In the genomic region with DNA sequence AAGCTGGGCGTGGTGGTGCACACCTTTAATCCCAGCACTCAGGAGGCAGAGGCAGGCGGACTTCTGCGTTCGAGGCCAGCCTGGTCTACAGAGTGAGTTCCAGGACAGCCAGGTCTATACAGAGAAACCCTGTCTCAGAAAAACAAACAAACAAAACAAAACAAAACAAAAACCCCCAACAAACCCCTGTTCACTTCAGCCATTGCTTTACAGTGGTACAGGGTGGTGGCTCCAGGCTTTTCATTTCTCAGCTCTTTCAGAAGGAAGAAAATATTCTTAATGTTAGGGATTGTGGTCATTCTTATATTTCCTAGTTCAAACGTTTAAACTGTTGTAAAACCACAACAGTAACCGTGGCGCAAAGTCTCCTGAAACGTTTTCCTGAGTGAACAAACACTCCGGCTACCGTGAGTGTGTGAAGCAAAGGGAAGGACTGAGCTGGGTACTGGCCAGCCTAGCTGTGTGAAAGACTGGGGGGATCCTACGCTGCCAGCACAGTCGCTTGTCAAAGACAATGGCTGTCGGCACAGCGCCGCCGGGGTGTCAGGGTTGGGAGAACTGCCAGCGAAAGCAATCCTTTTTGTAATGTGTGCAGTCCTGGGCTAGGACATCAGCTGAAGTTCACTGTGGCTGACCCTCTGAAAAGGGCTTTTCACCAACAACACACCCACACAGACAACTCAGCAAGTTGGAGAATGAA, we compare ENCODE assay signal across 8 mouse cellular contexts.
A peak's percentile ranks its signal among the peaks of the same experiment; 100 is the strongest.
DNase-seq lines count a peak whose midpoint lies in the region; ATAC-seq and TF ChIP-seq lines count a peak whose summit lies in the region.

No protein-coding gene starts in this region.

- peak; percentile 57 for DNase-seq in layer of hippocampus, adult 11-12 months (ENCODE audit: low spot score)
- no peak for DNase-seq in layer of hippocampus, adult 9-10 months (ENCODE audit: low spot score)
- DNase-seq in left cerebral cortex, postnatal 4 days = peak; percentile 77
- DNase-seq in midbrain, embryonic 11.5 days (ENCODE audit: low spot score, missing footprints) = peak; percentile 87
- no peak for DNase-seq in thymus, adult 2 months

- peak overlapping the region; percentile 39 for H3K4me2 ChIP-seq in embryonic facial prominence, embryonic 13.5 days
- H3K4me2 ChIP-seq in midbrain, embryonic 11.5 days = peak overlapping the region; percentile 7; the same call in 1 of the 2 replicates
- H3K4me2 ChIP-seq in stomach, embryonic 16.5 days (ENCODE audit: low read depth, low read length) = peak overlapping the region; percentile 43

- H3K36me3 ChIP-seq in embryonic facial prominence, embryonic 13.5 days = no peaks in the 10 kb centered on the region
- H3K36me3 ChIP-seq in midbrain, embryonic 11.5 days (ENCODE audit: control insufficient read depth, insufficient read depth, low read length) = no peaks in the 10 kb centered on the region
- H3K36me3 ChIP-seq in stomach, embryonic 16.5 days (ENCODE audit: control insufficient read depth, insufficient read depth, low read length) = no peaks in the 10 kb centered on the region
- H3K36me3 ChIP-seq in thymus, adult 2 months (ENCODE audit: control insufficient read depth, insufficient read depth, low read length) = no peaks in the 10 kb centered on the region

- no peak for ATAC-seq in embryonic facial prominence, embryonic 13.5 days (ENCODE audit: insufficient number of reproducible peaks, insufficient read depth, low FRiP score, low TSS enrichment, low read depth)
- ATAC-seq in hematopoietic stem cell, adult 5-6 weeks (replicated peaks in 1 of 2; ENCODE audit: insufficient read depth in 1 of 2, low FRiP score in 2 of 2, low TSS enrichment in 1 of 2, low read depth in 1 of 2, poor library complexity in 2 of 2, severe bottlenecking in 2 of 2) = peak; percentile 84 to 86
- ATAC-seq in midbrain, embryonic 11.5 days (ENCODE audit: low FRiP score) = peak; percentile 90
- ATAC-seq in stomach, embryonic 16.5 days (ENCODE audit: insufficient read depth, low FRiP score) = peak; percentile 64; the same call in 1 of the 2 replicates

- H3K4me1 ChIP-seq in embryonic facial prominence, embryonic 13.5 days = peaks cover 4% of the 10 kb centered on the region
- H3K4me1 ChIP-seq in midbrain, embryonic 11.5 days (ENCODE audit: control insufficient read depth, insufficient read depth, low read length) = no peaks in the 10 kb centered on the region
- H3K4me1 ChIP-seq in stomach, embryonic 16.5 days (ENCODE audit: control insufficient read depth, insufficient read depth, low read length) = peaks cover 5% of the 10 kb centered on the region; the same call in 1 of the 2 replicates
- peaks cover 10% of the 10 kb centered on the region for H3K4me1 ChIP-seq in thymus, adult 2 months (replicated peaks; ENCODE audit: control insufficient read depth, insufficient read depth, low read length)

- WGBS in embryonic facial prominence, embryonic 13.5 days = 34% methylated on average over 17 of the region's 17 CpGs
- 36% methylated on average over 17 of the region's 17 CpGs for WGBS in midbrain, embryonic 11.5 days
- 36% methylated on average over 17 of the region's 17 CpGs for WGBS in stomach, embryonic 16.5 days
- 20% methylated on average over 17 of the region's 17 CpGs for WGBS in thymus, adult 2 months

- no peaks in the 10 kb centered on the region for H3K27me3 ChIP-seq in embryonic facial prominence, embryonic 13.5 days
- no peaks in the 10 kb centered on the region for H3K27me3 ChIP-seq in midbrain, embryonic 11.5 days (ENCODE audit: control insufficient read depth, insufficient read depth, low read length)
- H3K27me3 ChIP-seq in stomach, embryonic 16.5 days (ENCODE audit: control insufficient read depth, insufficient read depth, low read length) = no peaks in the 10 kb centered on the region
- no peaks in the 10 kb centered on the region for H3K27me3 ChIP-seq in thymus, adult 2 months (ENCODE audit: control insufficient read depth, insufficient read depth, low read length)

- H3K9ac ChIP-seq in embryonic facial prominence, embryonic 13.5 days = 0 out of 2 replicates have a peak overlapping the region, but pooled peaks have one; percentile 3
- peak overlapping the region; percentile 33 for H3K9ac ChIP-seq in midbrain, embryonic 11.5 days (ENCODE audit: low read length)
- H3K9ac ChIP-seq in stomach, embryonic 16.5 days (ENCODE audit: low read length) = peak overlapping the region; percentile 59

- intact Hi-C loops in left cerebral cortex, postnatal 4 days (cut with DNase I) = no loop called here

- 0 out of 2 replicates have a peak overlapping the region, but pooled peaks have one; percentile 6 for H3K4me3 ChIP-seq in embryonic facial prominence, embryonic 13.5 days
- H3K4me3 ChIP-seq in midbrain, embryonic 11.5 days (ENCODE audit: low read depth, low read length) = no peak overlapping the region
- H3K4me3 ChIP-seq in stomach, embryonic 16.5 days (replicated peaks; ENCODE audit: low read length) = 0 out of 2 replicates have a peak overlapping the region, but pooled peaks have one; percentile 17
- no peak overlapping the region for H3K4me3 ChIP-seq in thymus, adult 2 months (ENCODE audit: control insufficient read depth, insufficient read depth, low read length)

- no peak for TF ChIP-seq POLR2A in thymus, adult 2 months (IDR thresholded peaks at IDR 0.05; ENCODE audit: control insufficient read depth, extremely low read depth, insufficient read depth, low read length, poor library complexity)

- TF ChIP-seq CTCF in thymus, adult 2 months (IDR thresholded peaks at IDR 0.05; ENCODE audit: borderline replicate concordance, control insufficient read depth, extremely low read depth, insufficient read depth, low read length, poor library complexity) = no peak

- no peak overlapping the region for H3K27ac ChIP-seq in embryonic facial prominence, embryonic 13.5 days
- H3K27ac ChIP-seq in midbrain, embryonic 11.5 days (ENCODE audit: low read depth, low read length) = no peak overlapping the region
- no peak overlapping the region for H3K27ac ChIP-seq in stomach, embryonic 16.5 days (ENCODE audit: low read length)
- no peak overlapping the region for H3K27ac ChIP-seq in thymus, adult 2 months (ENCODE audit: control insufficient read depth, insufficient read depth, low read length)

- H3K9me3 ChIP-seq in embryonic facial prominence, embryonic 13.5 days = no peaks in the 10 kb centered on the region; the same call in 1 of the 2 replicates
- no peaks in the 10 kb centered on the region for H3K9me3 ChIP-seq in midbrain, embryonic 11.5 days (ENCODE audit: control insufficient read depth, low read length)
- H3K9me3 ChIP-seq in stomach, embryonic 16.5 days (replicated peaks; ENCODE audit: control insufficient read depth, low read length) = peaks cover 3% of the 10 kb centered on the region; the same call in 1 of the 2 replicates

Comparison
In these comparisons a context has a peak if more than half of its experiments do, and no peak if none do; other contexts are left out.
1. DNase-seq: peak in layer of hippocampus, adult 11-12 months (single experiment), left cerebral cortex, postnatal 4 days (single experiment) and midbrain, embryonic 11.5 days (single experiment); none in layer of hippocampus, adult 9-10 months (single experiment) and thymus, adult 2 months (single experiment).
2. H3K4me3 ChIP-seq: peak in embryonic facial prominence, embryonic 13.5 days (single experiment) and stomach, embryonic 16.5 days (single experiment); none in midbrain, embryonic 11.5 days (single experiment) and thymus, adult 2 months (single experiment).
3. H3K9ac ChIP-seq: peak in every context shown above with its lines; median percentile 59 in stomach, embryonic 16.5 days; 33 in midbrain, embryonic 11.5 days; 3 in embryonic facial prominence, embryonic 13.5 days.
4. Peak in every context shown above with its lines, with median percentiles within 50 percentile points of each other: H3K4me2 ChIP-seq.